Mouse (Mus musculus): ENCODE measurements around the gene Ddx19b.

DNA sequence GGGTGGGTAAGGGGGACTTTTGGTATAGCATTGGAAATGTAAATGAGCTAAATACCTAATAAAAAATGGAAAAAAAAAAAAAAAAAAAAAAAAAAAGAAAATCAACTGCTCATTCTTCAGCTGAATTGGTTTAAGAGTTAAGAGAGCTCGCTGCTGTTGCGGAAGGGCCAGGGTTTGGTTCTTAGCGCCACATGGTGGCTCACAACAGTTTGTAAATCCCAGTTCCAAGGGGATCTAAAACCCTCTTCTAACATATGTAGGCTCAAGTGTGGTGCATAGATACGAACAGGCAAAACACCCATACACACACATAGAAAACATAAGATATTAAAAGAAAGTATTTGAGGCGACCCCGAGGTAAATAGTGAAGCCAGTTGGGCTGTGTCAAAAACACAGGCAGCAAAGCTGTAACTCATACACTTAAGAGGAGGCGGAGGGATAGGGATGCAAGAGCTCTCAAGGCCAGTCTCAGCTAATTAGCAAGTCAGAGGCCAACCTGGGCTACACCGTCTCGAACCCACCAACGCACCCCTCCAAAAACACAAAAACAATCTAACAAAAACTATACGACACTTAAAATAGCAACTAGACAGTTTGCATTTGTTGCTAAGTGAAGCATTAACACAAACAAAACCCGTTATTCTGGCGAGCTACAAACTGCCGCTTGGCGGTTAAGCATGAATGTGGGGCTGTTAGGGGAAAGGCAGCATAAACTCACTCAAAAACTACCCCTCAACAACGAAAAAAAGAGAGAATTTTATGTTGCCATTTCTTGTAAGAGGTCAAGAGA is 34.7 kb downstream of the Ddx19b start:
- TF ChIP-seq CTCF (IDR thresholded peaks at IDR 0.05; ENCODE audit: control insufficient read depth, insufficient read depth, insufficient read length): no peak
- TF ChIP-seq FOSL1 (IDR thresholded peaks at IDR 0.05; ENCODE audit: insufficient read depth, low read length, poor library complexity, severe bottlenecking): no peak
